Mouse (Mus musculus) bone marrow, adult 2 months (tissue): ENCODE data around the gene Slc8a2.

Experiments used
- CTCF ChIP-seq: fragments of 200-500 bp; IDR thresholded peaks from 2 replicates; pipeline ENCODE4 v1.5.1; 2011; ENCODE audit warnings: low read length, control low read depth; ENCODE audit not compliant: control insufficient read depth, insufficient read depth
- POLR2A ChIP-seq: fragments of 200-500 bp; IDR thresholded peaks from 2 replicates; pipeline ENCODE4 v1.6.1; 2011; ENCODE audit warnings: low read depth, mild to moderate bottlenecking, control low read depth, low read length, borderline replicate concordance; ENCODE audit not compliant: control insufficient read depth

DNA sequence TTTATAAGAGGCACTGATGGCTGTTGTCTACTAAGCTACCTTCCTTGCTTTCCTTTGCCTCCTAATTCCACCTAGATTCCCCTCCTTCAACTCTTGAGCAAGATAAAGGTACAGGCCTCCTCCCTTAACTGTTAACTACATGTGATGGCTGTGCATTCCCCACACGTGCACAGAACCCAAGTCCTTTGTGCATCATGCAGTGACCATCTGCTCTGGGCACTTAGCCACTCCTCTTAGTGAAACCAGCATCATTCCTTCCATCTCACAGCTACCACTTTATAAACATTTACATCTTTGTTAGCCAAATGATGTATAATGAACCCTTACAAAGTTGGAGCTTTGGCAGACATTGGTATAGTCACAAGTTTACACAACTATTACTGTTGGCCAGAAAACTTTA, 49.7 kb upstream of the Slc8a2 start:
- no peak for TF ChIP-seq CTCF
- TF ChIP-seq POLR2A: no peak
